Mouse (Mus musculus): ENCODE results near the gene Ppm1e. TPM values are rescaled to one million over a fixed set of nuclear protein-coding genes. Genes with fewer than 3 reads are reported as not detected.

Ppm1e gene
- total and polyA plus RNA-seq, 3 experiments: 0.64 to 0.86 (median 0.74) TPM

DNA sequence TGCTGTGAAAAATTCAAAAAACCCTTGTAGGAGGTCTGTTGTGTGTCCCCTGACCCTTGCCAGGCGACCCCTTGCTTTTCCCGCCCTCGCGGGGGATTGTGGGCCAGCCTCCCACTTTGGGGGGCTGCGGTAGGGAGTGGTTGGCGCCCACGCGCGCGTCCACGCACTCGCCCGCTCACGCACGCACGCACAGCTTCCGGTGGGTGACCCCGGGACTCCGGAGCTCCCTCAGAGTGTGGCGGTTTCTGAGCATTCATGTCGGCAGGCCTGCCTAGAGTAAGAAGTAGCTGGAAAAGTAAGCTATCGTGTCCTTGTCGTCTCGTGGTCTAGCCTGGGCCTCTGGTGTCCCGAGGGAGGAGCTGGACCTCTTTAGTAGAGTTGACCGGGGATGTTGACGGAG, 46.1 kb upstream of the Ppm1e start, which contains the start of the genes Rad51c and Tex14:
Gene Rad51c, minus strand, starts transcription at position 79 of the 400 bp plus-strand sequence.
Gene Tex14, plus strand, starts transcription at position 190 of the 400 bp plus-strand sequence.
- peak within 1 kb of the TSS; percentile 84 for H3K4me2 ChIP-seq (ENCODE audit: insufficient read depth, low read depth, poor library complexity, severe bottlenecking)
- TF ChIP-seq POLR2A (IDR thresholded peaks at IDR 0.05; ENCODE audit: low read depth, low read length) (no peak), PAX5 (IDR thresholded peaks at IDR 0.05; ENCODE audit: low read length) (no peak), TBP (conservative IDR thresholded peaks at IDR 0.05; ENCODE audit: low read depth, low read length) (no peak), MXI1 (IDR thresholded peaks at IDR 0.05; ENCODE audit: low read depth, low read length) (no peak), ZMIZ1 (IDR thresholded peaks at IDR 0.05; ENCODE audit: low read depth, low read length) (no peak), JUND (conservative IDR thresholded peaks at IDR 0.05; ENCODE audit: low read depth, low read length) (no peak), CHD2 (IDR thresholded peaks at IDR 0.05; ENCODE audit: low read length) (no peak), RAD21 (IDR thresholded peaks at IDR 0.05; ENCODE audit: low read depth, low read length) (no peak), MYC (IDR thresholded peaks at IDR 0.05; ENCODE audit: low read depth, low read length) (no peak), MAZ (IDR thresholded peaks at IDR 0.05; ENCODE audit: low read depth, low read length) (no peak), NRF1 (IDR thresholded peaks at IDR 0.05; ENCODE audit: low read depth, low read length) (no peak), TCF12 (IDR thresholded peaks at IDR 0.05; ENCODE audit: low read depth, low read length) (no peak), MAX (IDR thresholded peaks at IDR 0.05; ENCODE audit: low read length) (no peak), POLR2AphosphoS2 (IDR thresholded peaks at IDR 0.05; ENCODE audit: low read depth, low read length) (no peak), JUN (IDR thresholded peaks at IDR 0.05; ENCODE audit: insufficient read depth, low read depth, low read length) (no peak), CHD1 (IDR thresholded peaks at IDR 0.05; ENCODE audit: low read depth, low read length) (no peak), CTCF (conservative IDR thresholded peaks at IDR 0.05 in 1 of 2, IDR thresholded peaks at IDR 0.05 in 1 of 2; ENCODE audit: low read depth in 2 of 2, low read length in 2 of 2) (no peak), GABPA (IDR thresholded peaks at IDR 0.05; ENCODE audit: insufficient replicate concordance, low read depth, low read length) (no peak), MAFK (IDR thresholded peaks at IDR 0.05; ENCODE audit: insufficient replicate concordance, low read length) (no peak), ETS1 (conservative IDR thresholded peaks at IDR 0.05; ENCODE audit: low read depth, low read length) (no peak)
- dilution Hi-C loops (cut with MboI; ENCODE audit: extremely low pct_ligation_motif_present, extremely low pct_unique_long_range_greater_than_20kb, low sequenced_read_pairs) (no loop called here), in situ Hi-C loops (cut with MboI; ENCODE audit: low pct_ligation_motif_present, low pct_unique_long_range_greater_than_20kb, low sequenced_read_pairs) (loop anchor here (10.0 kb wide), 1 partner anchor 180 kb away; no protein-coding TSS in a partner anchor)
- peak within 1 kb of the TSS; percentile 16 for H3K27ac ChIP-seq (ENCODE audit: insufficient read depth, low read depth)
- H3K4me1 ChIP-seq (ENCODE audit: control insufficient read depth in 1 of 2, insufficient read depth in 2 of 2): peaks cover 3 to 22% of the 10 kb centered on the region in 2 experiments
- no peaks in the 10 kb centered on the region for H3K27me3 ChIP-seq (replicated peaks)
- DNase-seq (ENCODE audit: extremely low read depth): no peak
- no peaks in the 10 kb centered on the region for H3K9me3 ChIP-seq (replicated peaks; ENCODE audit: low read length)
- peaks cover 0 to 12% of the 10 kb centered on the region in 2 experiments for H3K36me3 ChIP-seq (replicated peaks in 1 of 2; ENCODE audit: control insufficient read depth in 1 of 2, insufficient read depth in 1 of 2, low read length in 1 of 2)
- H3K4me3 ChIP-seq (replicated peaks in 1 of 3; ENCODE audit: low read depth in 2 of 3, low read length in 2 of 3, poor library complexity in 1 of 3): peak within 1 kb of the TSS; percentile 57
- peak within 1 kb of the TSS; percentile 93 for H3K9ac ChIP-seq (ENCODE audit: insufficient read depth, low read depth)
- H3K79me2 ChIP-seq (replicated peaks; ENCODE audit: control insufficient read depth, extremely low read depth, insufficient read depth, poor library complexity, severe bottlenecking): no peaks in the 10 kb centered on the region

- Histone ChIP-seq H3K79me2 (replicated peaks; ENCODE audit: control insufficient read depth, extremely low read depth, insufficient read depth, poor library complexity, severe bottlenecking) (no peaks in the 10 kb centered on the region), H3K4me2 (ENCODE audit: insufficient read depth, low read depth, poor library complexity, severe bottlenecking) (peak overlapping the region; percentile 84), H3K36me3 (replicated peaks in 1 of 2; ENCODE audit: control insufficient read depth in 1 of 2, insufficient read depth in 1 of 2, low read length in 1 of 2) (peaks cover 0 to 12% of the 10 kb centered on the region in 2 experiments), H3K9me3 (replicated peaks; ENCODE audit: low read length) (no peaks in the 10 kb centered on the region), H3K4me1 (ENCODE audit: control insufficient read depth in 1 of 2, insufficient read depth in 2 of 2) (peaks cover 3 to 22% of the 10 kb centered on the region in 2 experiments), H3K27ac (ENCODE audit: insufficient read depth, low read depth) (peak overlapping the region; percentile 16), H3K9ac (ENCODE audit: insufficient read depth, low read depth) (peak overlapping the region; percentile 93), H3K4me3 (replicated peaks in 1 of 3; ENCODE audit: low read depth in 2 of 3, low read length in 2 of 3, poor library complexity in 1 of 3) (peak overlapping the region; percentile 57), H3K27me3 (replicated peaks) (no peaks in the 10 kb centered on the region)
- peak; percentile 97 for DNase-seq (ENCODE audit: extremely low read depth)
- dilution Hi-C loops (cut with MboI; ENCODE audit: extremely low pct_ligation_motif_present, extremely low pct_unique_long_range_greater_than_20kb, low sequenced_read_pairs): no loop called here
- in situ Hi-C loops (cut with MboI; ENCODE audit: low pct_ligation_motif_present, low pct_unique_long_range_greater_than_20kb, low sequenced_read_pairs): loop anchor here (10.0 kb wide), 1 partner anchor 179 kb away; no protein-coding TSS in a partner anchor
- TF ChIP-seq MYC (IDR thresholded peaks at IDR 0.05; ENCODE audit: low read depth, low read length) (peak; percentile 91), EP300 (IDR thresholded peaks at IDR 0.05; ENCODE audit: low read length) (peak; percentile 46; the same call in 1 of the 2 replicates), MAZ (IDR thresholded peaks at IDR 0.05; ENCODE audit: low read depth, low read length) (peak; percentile 99), CHD2 (IDR thresholded peaks at IDR 0.05; ENCODE audit: low read length) (peak; percentile 86), USF2 (conservative IDR thresholded peaks at IDR 0.05; ENCODE audit: low read depth, low read length) (no peak), MXI1 (IDR thresholded peaks at IDR 0.05; ENCODE audit: low read depth, low read length) (peak; percentile 92), IRF4 (IDR thresholded peaks at IDR 0.05; ENCODE audit: low read depth, low read length) (peak; percentile 90), ZNF384 (IDR thresholded peaks at IDR 0.05; ENCODE audit: low read depth, low read length) (peak; percentile 100), MAFK (IDR thresholded peaks at IDR 0.05; ENCODE audit: insufficient replicate concordance, low read length) (0 out of 2 replicates have a peak, but pooled peaks have one; percentile 53), BHLHE40 (IDR thresholded peaks at IDR 0.05; ENCODE audit: low read depth, low read length) (peak; percentile 100), SMC3 (IDR thresholded peaks at IDR 0.05; ENCODE audit: low read depth, low read length) (no peak; the same call in 1 of the 2 replicates), USF1 (IDR thresholded peaks at IDR 0.05; ENCODE audit: low read depth, low read length) (no peak), ELF1 (IDR thresholded peaks at IDR 0.05; ENCODE audit: low read depth, low read length) (peak; percentile 67), RAD21 (IDR thresholded peaks at IDR 0.05; ENCODE audit: low read depth, low read length) (no peak), MEF2A (IDR thresholded peaks at IDR 0.05; ENCODE audit: borderline replicate concordance, low read depth, low read length) (peak; percentile 81), GABPA (IDR thresholded peaks at IDR 0.05; ENCODE audit: insufficient replicate concordance, low read depth, low read length) (peak; percentile 85), JUND (conservative IDR thresholded peaks at IDR 0.05; ENCODE audit: low read depth, low read length) (no peak; the same call in 1 of the 2 replicates), ZC3H11A (IDR thresholded peaks at IDR 0.05; ENCODE audit: low read depth, low read length) (no peak)
Measured at GRCm38 (mm10) chr11:87404111-87404853, 45.5 kb upstream of the Ppm1e start.
